ENCODE assay signal across 8 mouse cellular contexts in genomic region chr11:69686377-69686776, GRCm38 (mm10). TPM values are rescaled to one million over a fixed set of nuclear protein-coding genes. Genes with fewer than 3 reads are reported as not detected.
DNase-seq lines count a peak whose midpoint lies in the region; ATAC-seq lines count a peak whose summit lies in the region.

No protein-coding gene starts in this region.

- ATAC-seq in forebrain, embryonic 11.5 days (replicated peaks; ENCODE audit: low FRiP score): no peak
- no peak for ATAC-seq in kidney, embryonic 14.5 days (ENCODE audit: low FRiP score, low TSS enrichment)

- no peak for DNase-seq in forebrain, embryonic 10.5 days (ENCODE audit: extremely low spot score, low spot score)
- DNase-seq in forebrain, embryonic 11.5 days (ENCODE audit: low spot score): no peak
- DNase-seq in adrenal gland, postnatal 14 days: peak; percentile 75
- peak; percentile 99 for DNase-seq in heart, adult 11 months
- DNase-seq in lung, postnatal 10 days: peak; percentile 92
- no peak for DNase-seq in spleen, postnatal 4 days (ENCODE audit: low spot score in 2 of 2)
- DNase-seq in embryo, embryonic 10 days (ENCODE audit: low spot score): no peak

- H3K9me3 ChIP-seq in forebrain, embryonic 10.5 days: no peaks in the 10 kb centered on the region
- H3K9me3 ChIP-seq in forebrain, embryonic 11.5 days (ENCODE audit: control insufficient read depth, low read length): no peaks in the 10 kb centered on the region
- H3K9me3 ChIP-seq in kidney, embryonic 14.5 days (ENCODE audit: control insufficient read depth, low read length): no peaks in the 10 kb centered on the region

- 26% methylated on average over 4 of the region's 4 CpGs for WGBS in forebrain, embryonic 10.5 days
- WGBS in forebrain, embryonic 11.5 days: 18% methylated on average over 4 of the region's 4 CpGs
- WGBS in kidney, embryonic 14.5 days: 17% methylated on average over 4 of the region's 4 CpGs

- peaks cover 42% of the 10 kb centered on the region for H3K4me1 ChIP-seq in forebrain, embryonic 10.5 days
- H3K4me1 ChIP-seq in forebrain, embryonic 11.5 days (replicated peaks; ENCODE audit: control insufficient read depth, insufficient read depth, low read length): peaks cover 4% of the 10 kb centered on the region; the same call in 1 of the 2 replicates
- peaks cover 23% of the 10 kb centered on the region; the same call in 1 of the 2 replicates for H3K4me1 ChIP-seq in kidney, embryonic 14.5 days (ENCODE audit: control insufficient read depth, insufficient read depth, low read length)

- H3K27ac ChIP-seq in forebrain, embryonic 10.5 days: peak overlapping the region; percentile 40; the same call in 1 of the 2 replicates
- H3K27ac ChIP-seq in forebrain, embryonic 11.5 days (ENCODE audit: low read depth, low read length): no peak overlapping the region
- 0 out of 2 replicates have a peak overlapping the region, but pooled peaks have one; percentile 19 for H3K27ac ChIP-seq in kidney, embryonic 14.5 days (ENCODE audit: low read depth, low read length)

- no peak overlapping the region for H3K9ac ChIP-seq in forebrain, embryonic 11.5 days (ENCODE audit: low read length)
- no peak overlapping the region for H3K9ac ChIP-seq in kidney, embryonic 14.5 days (ENCODE audit: low read depth, low read length)

- no peaks in the 10 kb centered on the region for H3K36me3 ChIP-seq in forebrain, embryonic 10.5 days (replicated peaks)
- H3K36me3 ChIP-seq in forebrain, embryonic 11.5 days (ENCODE audit: control insufficient read depth, insufficient read depth, low read length): no peaks in the 10 kb centered on the region
- no peaks in the 10 kb centered on the region for H3K36me3 ChIP-seq in kidney, embryonic 14.5 days (ENCODE audit: control insufficient read depth, insufficient read depth, low read length)

- H3K27me3 ChIP-seq in forebrain, embryonic 10.5 days (ENCODE audit: poor library complexity, severe bottlenecking): 0 out of 2 replicates have a peak, but pooled peaks cover 13% of the 10 kb centered on the region
- H3K27me3 ChIP-seq in forebrain, embryonic 11.5 days (ENCODE audit: control insufficient read depth, insufficient read depth, low read length): no peaks in the 10 kb centered on the region
- H3K27me3 ChIP-seq in kidney, embryonic 14.5 days (ENCODE audit: control insufficient read depth, insufficient read depth, low read length): no peaks in the 10 kb centered on the region

- H3K4me2 ChIP-seq in forebrain, embryonic 11.5 days (ENCODE audit: low read depth, low read length, severe bottlenecking): no peak overlapping the region
- no peak overlapping the region for H3K4me2 ChIP-seq in kidney, embryonic 14.5 days (replicated peaks; ENCODE audit: low read depth, low read length)

- peak overlapping the region; percentile 10; the same call in 1 of the 2 replicates for H3K4me3 ChIP-seq in forebrain, embryonic 10.5 days
- no peak overlapping the region for H3K4me3 ChIP-seq in forebrain, embryonic 11.5 days (ENCODE audit: low read depth, low read length)
- no peak overlapping the region for H3K4me3 ChIP-seq in kidney, embryonic 14.5 days (ENCODE audit: low read length)

RNA-seq across cellular contexts. Expression of gene Tnfsf13, which starts 0.8 kb away (rescaled TPM):
- 0.20 TPM in 1 of 2 replicates, not detected in the other for polyA plus RNA-seq in forebrain, embryonic 10.5 days (2016; fragmentation: Nextera tagmentation; extraction: Ambion mirVana)
- polyA plus RNA-seq in forebrain, embryonic 11.5 days (2014; fragmentation: Nextera tagmentation; extraction: Ambion mirVana): not detected in 2 replicates
- total RNA-seq in adrenal gland, postnatal 14 days (2021): 2.7 and 4.0 TPM in 2 replicates
- 0.34 and 0.60 TPM in 2 replicates for polyA plus RNA-seq in kidney, embryonic 14.5 days (2014; fragmentation: Nextera tagmentation; extraction: Ambion mirVana)

RNA-seq across cellular contexts. Expression of gene Senp3, which starts 4.5 kb away (rescaled TPM):
- polyA plus RNA-seq in forebrain, embryonic 10.5 days (2016; fragmentation: Nextera tagmentation; extraction: Ambion mirVana): 127 and 128 TPM in 2 replicates
- 110 and 117 TPM in 2 replicates for polyA plus RNA-seq in forebrain, embryonic 11.5 days (2014; fragmentation: Nextera tagmentation; extraction: Ambion mirVana)
- total RNA-seq in adrenal gland, postnatal 14 days (2021): 71.6 and 72.4 TPM in 2 replicates
- 95.2 and 102 TPM in 2 replicates for polyA plus RNA-seq in kidney, embryonic 14.5 days (2014; fragmentation: Nextera tagmentation; extraction: Ambion mirVana)

RNA-seq across cellular contexts. Expression of gene Tnfsf12, which starts 9.3 kb away (rescaled TPM):
- 1.1 and 1.6 TPM in 2 replicates for polyA plus RNA-seq in forebrain, embryonic 10.5 days (2016; fragmentation: Nextera tagmentation; extraction: Ambion mirVana)
- polyA plus RNA-seq in forebrain, embryonic 11.5 days (2014; fragmentation: Nextera tagmentation; extraction: Ambion mirVana): 2.4 TPM in 2 replicates
- 20.3 and 21.5 TPM in 2 replicates for total RNA-seq in adrenal gland, postnatal 14 days (2021)
- 6.9 and 8.6 TPM in 2 replicates for polyA plus RNA-seq in kidney, embryonic 14.5 days (2014; fragmentation: Nextera tagmentation; extraction: Ambion mirVana)

RNA-seq across cellular contexts. Expression of gene Tnfsfm13, which starts 9.5 kb away (rescaled TPM):
- polyA plus RNA-seq in forebrain, embryonic 10.5 days (2016; fragmentation: Nextera tagmentation; extraction: Ambion mirVana): 0.44 and 0.55 TPM in 2 replicates
- 0.60 and 1.2 TPM in 2 replicates for polyA plus RNA-seq in forebrain, embryonic 11.5 days (2014; fragmentation: Nextera tagmentation; extraction: Ambion mirVana)
- total RNA-seq in adrenal gland, postnatal 14 days (2021): 3.9 and 4.6 TPM in 2 replicates
- 4.6 and 4.9 TPM in 2 replicates for polyA plus RNA-seq in kidney, embryonic 14.5 days (2014; fragmentation: Nextera tagmentation; extraction: Ambion mirVana)

RNA-seq across cellular contexts. Expression of gene Eif4a1, which starts 14.2 kb away (rescaled TPM):
- 725 and 747 TPM in 2 replicates for polyA plus RNA-seq in forebrain, embryonic 10.5 days (2016; fragmentation: Nextera tagmentation; extraction: Ambion mirVana)
- 827 and 855 TPM in 2 replicates for polyA plus RNA-seq in forebrain, embryonic 11.5 days (2014; fragmentation: Nextera tagmentation; extraction: Ambion mirVana)
- total RNA-seq in adrenal gland, postnatal 14 days (2021): 642 and 752 TPM in 2 replicates
- polyA plus RNA-seq in kidney, embryonic 14.5 days (2014; fragmentation: Nextera tagmentation; extraction: Ambion mirVana): 729 and 1,177 TPM in 2 replicates

Comparison
In these comparisons a context has a peak if more than half of its experiments do, and no peak if none do; other contexts are left out.
1. DNase-seq: peak in adrenal gland, postnatal 14 days (single experiment), heart, adult 11 months (single experiment) and lung, postnatal 10 days (single experiment); none in forebrain, embryonic 10.5 days (single experiment), forebrain, embryonic 11.5 days (single experiment), spleen, postnatal 4 days (0 of 2) and embryo, embryonic 10 days (single experiment).